Mouse (Mus musculus) stomach, embryonic 14.5 days (tissue): ENCODE results near the gene Prdm12. TPM values are rescaled to one million over a fixed set of nuclear protein-coding genes. Genes with fewer than 3 reads are reported as not detected.

ENCODE experiments used
- ATAC-seq: fragments of 200-750 bp; cut with Nextera tagmentation; 2 replicates; pipeline ENCODE4 v1.8.0; 2017; ENCODE audit warnings: low read depth, moderate TSS enrichment; ENCODE audit not compliant: insufficient number of reproducible peaks, insufficient read depth, low FRiP score
- H3K27ac ChIP-seq: fragments of 300-500 bp; sonication (generic); 2 replicates; pipeline ENCODE4 v1.5.1; 2014; ENCODE audit warnings: mild to moderate bottlenecking, low read length, moderate library complexity, mixed read lengths
- H3K27me3 ChIP-seq: fragments of 300-500 bp; sonication (generic); 2 replicates; pipeline ENCODE4 v1.6.1; 2014; ENCODE audit warnings: low read length, control low read depth, mixed read lengths; ENCODE audit not compliant: control insufficient read depth, insufficient read depth
- H3K36me3 ChIP-seq: fragments of 300-500 bp; sonication (generic); 2 replicates; pipeline ENCODE4 v1.6.1; 2014; ENCODE audit warnings: mild to moderate bottlenecking, control low read depth, low read length, moderate library complexity, mixed read lengths; ENCODE audit not compliant: control insufficient read depth, insufficient read depth
- H3K4me1 ChIP-seq: fragments of 300-500 bp; sonication (generic); 2 replicates; pipeline ENCODE4 v1.6.1; 2014; ENCODE audit warnings: low read length, control low read depth, mixed read lengths; ENCODE audit not compliant: control insufficient read depth, insufficient read depth
- H3K4me2 ChIP-seq: fragments of 300-500 bp; sonication (generic); replicated peaks from 2 replicates; pipeline ENCODE4 v1.6.1; 2014; ENCODE audit warnings: low read depth, low read length, control low read depth
- H3K4me3 ChIP-seq: fragments of 300-500 bp; sonication (generic); 2 replicates; pipeline ENCODE4 v1.5.1; 2014; ENCODE audit warnings: low read depth, low read length, control low read depth
- H3K9ac ChIP-seq: fragments of 300-500 bp; sonication (generic); replicated peaks from 2 replicates; pipeline ENCODE4 v1.6.1; 2014; ENCODE audit warnings: low read depth, mild to moderate bottlenecking, control low read depth, low read length, moderate library complexity, mixed read lengths
- H3K9me3 ChIP-seq: fragments of 300-500 bp; sonication (generic); 2 replicates; pipeline ENCODE4 v1.6.1; 2016; ENCODE audit warnings: low read depth, low read length, control low read depth; ENCODE audit not compliant: control insufficient read depth
- WGBS: fragments of 180-500 bp; shearing (Covaris S2); extraction: QIAGEN DNeasy Blood & Tissue Kit; methylation state at CpG from one replicate; pipeline ENCODE4 v1.1.7; 2014; 5-methylcytosine and 5-hydroxymethylcytosine counted together
- polyA plus RNA-seq: library from polyadenylated mRNA; unstranded; fragments of >200 nt; fragmentation: Nextera tagmentation; extraction: Ambion mirVana; gene quantifications from 2 replicates; pipeline ENCODE4 v1.2.1, GENCODE M21; 2014

Prdm12 gene
- not detected in 2 replicates for polyA plus RNA-seq

GRCm38 (mm10) chr2:31639901-31640608 is at the start of gene Prdm12:
Gene Prdm12 (plus strand): TSS chr2:31640037.
- no peak for ATAC-seq
- H3K27me3 ChIP-seq, result peaks cover 89% of the 10 kb centered on the region
- H3K4me2 ChIP-seq, result no peak within 1 kb of the TSS
- 1% methylated on average over 41 of the region's 41 CpGs for WGBS
- H3K4me1 ChIP-seq, result peaks cover 6% of the 10 kb centered on the region
- H3K36me3 ChIP-seq, result no peaks in the 10 kb centered on the region
- H3K27ac ChIP-seq, result no peak within 1 kb of the TSS
- H3K9ac ChIP-seq, result no peak within 1 kb of the TSS
- no peak within 1 kb of the TSS; the same call in 1 of the 2 replicates for H3K4me3 ChIP-seq
- H3K9me3 ChIP-seq, result no peaks in the 10 kb centered on the region

- H3K9ac ChIP-seq, result no peak overlapping the region
- ATAC-seq, result no peak
- no peaks in the 10 kb centered on the region for H3K27me3 ChIP-seq
- WGBS, result 80% methylated on average over 9 of the region's 9 CpGs
- no peaks in the 10 kb centered on the region for H3K4me1 ChIP-seq
- no peaks in the 10 kb centered on the region for H3K9me3 ChIP-seq
- no peak overlapping the region for H3K27ac ChIP-seq
- H3K36me3 ChIP-seq, result peaks cover 35% of the 10 kb centered on the region
- H3K4me3 ChIP-seq, result no peak overlapping the region
- no peak overlapping the region for H3K4me2 ChIP-seq
Measured at GRCm38 (mm10) chr2:31591799-31592484, 47.9 kb upstream of the Prdm12 start.

GRCm38 (mm10) chr2:31607555-31607954 is 32.3 kb upstream of the Prdm12 start:
- ATAC-seq, result no peak
- WGBS, result 78% methylated on average over 1 of the region's 1 CpGs
- Histone ChIP-seq H3K27ac (no peak overlapping the region), H3K9me3 (no peaks in the 10 kb centered on the region), H3K36me3 (peaks cover 81% of the 10 kb centered on the region), H3K4me1 (0 out of 2 replicates have a peak, but pooled peaks cover 6% of the 10 kb centered on the region), H3K4me2 (no peak overlapping the region), H3K9ac (no peak overlapping the region), H3K4me3 (no peak overlapping the region), H3K27me3 (no peaks in the 10 kb centered on the region)

- peaks cover 85% of the 10 kb centered on the region for H3K36me3 ChIP-seq
- no peaks in the 10 kb centered on the region for H3K9me3 ChIP-seq
- 13% methylated on average over 7 of the region's 7 CpGs for WGBS
- no peak for ATAC-seq
- H3K4me1 ChIP-seq, result 0 out of 2 replicates have a peak, but pooled peaks cover 6% of the 10 kb centered on the region
- H3K4me2 ChIP-seq, result no peak overlapping the region
- H3K27me3 ChIP-seq, result no peaks in the 10 kb centered on the region
- H3K9ac ChIP-seq, result no peak overlapping the region
- H3K4me3 ChIP-seq, result no peak overlapping the region
- H3K27ac ChIP-seq, result no peak overlapping the region
Measured at GRCm38 (mm10) chr2:31609859-31610261, 30.0 kb upstream of the Prdm12 start.

- Histone ChIP-seq H3K27me3 (no peaks in the 10 kb centered on the region), H3K9me3 (no peaks in the 10 kb centered on the region), H3K4me1 (0 out of 2 replicates have a peak, but pooled peaks cover 6% of the 10 kb centered on the region), H3K4me2 (no peak overlapping the region), H3K36me3 (peaks cover 85% of the 10 kb centered on the region), H3K4me3 (no peak overlapping the region), H3K9ac (no peak overlapping the region), H3K27ac (no peak overlapping the region)
- no peak for ATAC-seq
- 77% methylated on average over 4 of the region's 4 CpGs for WGBS
Measured at GRCm38 (mm10) chr2:31610922-31611321, 28.9 kb upstream of the Prdm12 start.

GRCm38 (mm10) chr2:31611400-31611799 is 28.4 kb upstream of the Prdm12 start:
- Histone ChIP-seq H3K9ac (no peak overlapping the region), H3K4me2 (no peak overlapping the region), H3K4me1 (0 out of 2 replicates have a peak, but pooled peaks cover 6% of the 10 kb centered on the region), H3K27ac (no peak overlapping the region), H3K4me3 (no peak overlapping the region), H3K36me3 (peaks cover 84% of the 10 kb centered on the region), H3K9me3 (no peaks in the 10 kb centered on the region), H3K27me3 (no peaks in the 10 kb centered on the region)
- ATAC-seq, result no peak
- WGBS, result 80% methylated on average over 8 of the region's 8 CpGs

- Histone ChIP-seq H3K27ac (no peak overlapping the region), H3K9me3 (no peaks in the 10 kb centered on the region), H3K4me3 (no peak overlapping the region), H3K36me3 (peaks cover 79% of the 10 kb centered on the region), H3K27me3 (no peaks in the 10 kb centered on the region), H3K9ac (no peak overlapping the region), H3K4me2 (no peak overlapping the region), H3K4me1 (0 out of 2 replicates have a peak, but pooled peaks cover 6% of the 10 kb centered on the region)
- WGBS, result 70% methylated on average over 6 of the region's 6 CpGs
- no peak for ATAC-seq
Measured at GRCm38 (mm10) chr2:31612627-31613026, 27.2 kb upstream of the Prdm12 start.

GRCm38 (mm10) chr2:31613781-31614180 is 26.1 kb upstream of the Prdm12 start:
- Histone ChIP-seq H3K27me3 (no peaks in the 10 kb centered on the region), H3K9me3 (no peaks in the 10 kb centered on the region), H3K9ac (no peak overlapping the region), H3K4me2 (no peak overlapping the region), H3K4me1 (0 out of 2 replicates have a peak, but pooled peaks cover 6% of the 10 kb centered on the region), H3K27ac (no peak overlapping the region), H3K4me3 (no peak overlapping the region), H3K36me3 (peaks cover 75% of the 10 kb centered on the region)
- 81% methylated on average over 7 of the region's 7 CpGs for WGBS
- no peak for ATAC-seq
